Mouse (Mus musculus) liver, postnatal 0 days (tissue): Measurements from ENCODE around the gene Rspo3.

Experiments used
- CTCF ChIP-seq: sonication (generic); IDR thresholded peaks from 2 replicates; pipeline ENCODE4 v1.5.1; 2016; ENCODE audit warnings: antibody characterized with exemption, low read depth
- EP300 ChIP-seq: IDR thresholded peaks from 2 replicates; pipeline ENCODE4 v1.6.1; 2016; ENCODE audit warnings: antibody characterized with exemption, low read depth, mild to moderate bottlenecking

- TF ChIP-seq CTCF = no peak
- TF ChIP-seq EP300 = no peak
These were observed 20.3 kb upstream of the Rspo3 start for GRCm38 (mm10) chr10:29555983-29556382.
